Mouse (Mus musculus) kidney, adult 8-10 months (tissue): ENCODE data around the gene Atg101.

Source experiments
- DNase-seq, 2 experiments: peaks; one replicate each; pipeline ENCODE4 v3.0.0; 2022

Atg101 gene

GRCm38 (mm10) chr15:101283911-101284750 is at the start of gene Atg101:
Atg101 (plus strand) TSS chr15:101284272.
- DNase-seq, result peak; percentile 83 to 88

DNA sequence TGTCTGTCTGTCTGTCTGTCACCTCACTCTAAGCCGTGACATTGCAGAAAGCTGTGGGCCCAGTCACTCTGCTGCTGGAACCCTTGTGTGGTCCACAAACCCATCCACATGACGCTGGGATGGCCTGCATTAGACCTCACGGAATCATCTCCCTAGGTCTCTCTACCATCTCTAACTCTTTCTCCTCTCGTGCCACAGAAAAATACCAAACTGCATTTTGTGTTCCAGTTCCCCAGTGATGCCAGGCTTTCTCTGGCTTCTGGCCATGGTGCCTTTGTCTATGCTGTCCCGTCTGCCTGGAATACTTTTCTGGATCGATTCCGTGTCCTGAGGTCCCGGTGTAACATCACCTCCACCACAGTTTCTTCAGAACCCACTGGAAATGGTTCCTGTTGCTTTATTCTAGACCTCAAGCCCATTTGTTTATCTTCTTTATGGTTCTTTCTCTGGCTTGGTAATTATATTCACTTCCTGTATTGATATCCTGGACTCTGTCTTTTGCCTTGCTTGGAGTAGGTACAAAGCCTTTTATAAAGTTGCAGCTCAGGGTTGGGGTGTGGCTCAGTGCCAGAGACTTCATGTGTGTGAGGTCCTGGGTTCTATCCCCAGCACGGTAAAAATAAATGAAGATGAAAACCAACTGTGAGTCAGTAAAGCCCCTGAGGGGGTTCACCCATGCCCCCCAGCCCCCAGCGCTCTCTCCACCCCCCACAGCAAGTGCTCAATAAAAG is 49.3 kb upstream of the Atg101 start:
- DNase-seq, result no peak

- DNase-seq, result no peak
These were observed 48.8 kb upstream of the Atg101 start for GRCm38 (mm10) chr15:101235342-101235698.

- DNase-seq, result no peak
These were observed 48.2 kb upstream of the Atg101 start for GRCm38 (mm10) chr15:101235728-101236327.

DNA sequence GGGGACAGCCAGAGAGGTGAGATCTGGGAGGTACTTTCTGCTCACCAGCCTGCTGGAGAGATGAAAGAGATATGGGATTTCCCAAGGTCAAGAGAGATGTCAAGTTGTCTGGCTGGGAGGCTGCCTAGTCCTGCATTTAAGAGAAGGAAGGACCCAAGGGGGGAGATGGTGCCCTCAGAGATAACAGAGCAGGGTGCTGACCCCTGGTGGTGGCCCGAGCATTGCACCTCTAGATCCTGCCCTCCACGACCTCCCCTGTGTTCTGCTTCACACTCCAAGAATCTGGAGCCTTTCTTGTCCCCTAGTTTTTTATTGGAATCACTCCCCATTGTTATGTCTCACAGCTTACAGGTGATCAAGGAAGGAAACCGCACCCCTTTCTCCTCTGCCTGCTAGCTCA is 47.2 kb upstream of the Atg101 start:
- peak; percentile 53 to 80 for DNase-seq

GRCm38 (mm10) chr15:101238885-101239511 is 45.1 kb upstream of the Atg101 start:
- peak in 1 of 2 experiments; percentile 54 for DNase-seq

DNA sequence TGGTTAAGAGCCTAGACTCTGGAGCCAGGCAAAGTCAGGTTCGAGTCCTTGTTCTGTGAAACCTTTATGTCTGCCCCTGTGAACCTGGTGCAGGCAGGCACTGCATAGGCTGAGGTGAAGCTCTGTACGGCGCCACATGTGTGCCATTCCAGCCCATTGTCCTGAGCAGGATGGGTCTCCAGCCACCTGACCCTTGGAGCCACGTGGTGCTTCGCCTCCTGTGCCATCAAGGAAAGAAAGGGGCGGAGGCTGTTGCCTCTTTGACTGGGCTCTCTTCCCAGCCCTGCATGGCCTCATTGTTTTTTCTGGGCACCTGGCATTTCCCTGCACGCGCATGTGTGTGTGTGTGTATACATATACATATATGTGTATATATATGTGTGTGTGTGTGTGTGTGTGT is 44.3 kb upstream of the Atg101 start:
- DNase-seq, result no peak

DNA sequence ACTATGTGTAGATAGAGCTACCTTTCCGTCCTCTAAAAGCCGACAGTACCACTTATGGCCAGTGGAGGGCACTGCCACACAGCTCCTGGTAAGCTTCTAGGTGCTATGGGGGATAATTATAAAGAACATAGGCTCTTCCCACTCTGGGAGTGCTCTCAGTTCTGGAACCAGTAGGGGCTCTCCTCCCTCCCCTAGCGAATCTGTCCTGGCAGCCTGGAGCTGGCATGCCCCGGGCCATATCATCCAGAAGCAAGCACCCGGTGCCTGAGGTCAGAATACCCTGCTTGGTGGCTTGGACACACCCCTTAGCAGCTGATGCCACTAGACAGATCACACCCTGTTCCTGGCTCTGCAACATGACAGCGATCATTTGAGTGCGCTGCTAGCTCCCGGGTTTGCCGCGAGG is 43.3 kb upstream of the Atg101 start:
- DNase-seq, result peak; percentile 86 to 93

- no peak for DNase-seq
These were observed 42.8 kb upstream of the Atg101 start for GRCm38 (mm10) chr15:101241236-101241635.

GRCm38 (mm10) chr15:101241853-101242252 is 42.2 kb upstream of the Atg101 start:
- no peak for DNase-seq

DNA sequence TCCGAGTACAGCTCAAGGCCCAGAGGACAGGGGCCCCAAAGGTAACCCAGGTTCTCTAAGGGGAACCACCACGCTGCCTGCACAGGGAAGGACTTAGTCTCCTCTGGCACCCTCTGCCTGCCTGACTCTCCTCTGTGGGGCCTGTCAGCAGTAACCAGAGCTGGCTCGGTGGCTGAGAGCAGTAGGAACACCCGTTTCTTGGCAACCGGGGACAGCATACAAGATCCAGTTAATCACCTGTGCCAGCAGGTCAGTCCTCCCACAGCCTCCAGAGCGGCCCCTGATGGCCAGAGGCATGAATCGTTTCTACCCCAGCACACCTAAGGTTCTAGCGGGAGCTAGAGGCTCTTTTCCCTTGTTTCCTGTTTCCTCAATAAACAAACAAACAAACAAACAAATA is 41.4 kb upstream of the Atg101 start:
- DNase-seq, result peak; percentile 79 to 89

- DNase-seq, result no peak
These were observed 40.1 kb upstream of the Atg101 start for GRCm38 (mm10) chr15:101244012-101244411.

- DNase-seq, result peak; percentile 95 to 97
These were observed 37.6 kb upstream of the Atg101 start for GRCm38 (mm10) chr15:101246231-101247154.

DNA sequence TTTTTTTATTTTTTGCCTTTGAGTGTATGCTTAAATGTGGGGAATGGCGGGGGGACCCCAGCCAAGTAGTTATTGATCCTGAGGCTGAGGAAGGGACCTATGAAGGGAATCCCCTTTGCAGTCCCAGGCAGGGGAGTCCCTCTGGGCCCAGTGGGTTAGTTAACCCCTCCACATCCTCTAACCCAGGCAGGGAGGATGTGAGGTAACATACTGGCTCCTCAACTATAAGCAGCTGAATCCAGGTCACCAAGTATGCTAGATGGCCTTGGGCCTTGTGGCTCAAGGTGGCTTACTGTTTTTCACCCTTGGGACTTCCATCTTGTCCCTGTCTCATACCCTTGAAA is 36.9 kb upstream of the Atg101 start:
- no peak for DNase-seq

DNA sequence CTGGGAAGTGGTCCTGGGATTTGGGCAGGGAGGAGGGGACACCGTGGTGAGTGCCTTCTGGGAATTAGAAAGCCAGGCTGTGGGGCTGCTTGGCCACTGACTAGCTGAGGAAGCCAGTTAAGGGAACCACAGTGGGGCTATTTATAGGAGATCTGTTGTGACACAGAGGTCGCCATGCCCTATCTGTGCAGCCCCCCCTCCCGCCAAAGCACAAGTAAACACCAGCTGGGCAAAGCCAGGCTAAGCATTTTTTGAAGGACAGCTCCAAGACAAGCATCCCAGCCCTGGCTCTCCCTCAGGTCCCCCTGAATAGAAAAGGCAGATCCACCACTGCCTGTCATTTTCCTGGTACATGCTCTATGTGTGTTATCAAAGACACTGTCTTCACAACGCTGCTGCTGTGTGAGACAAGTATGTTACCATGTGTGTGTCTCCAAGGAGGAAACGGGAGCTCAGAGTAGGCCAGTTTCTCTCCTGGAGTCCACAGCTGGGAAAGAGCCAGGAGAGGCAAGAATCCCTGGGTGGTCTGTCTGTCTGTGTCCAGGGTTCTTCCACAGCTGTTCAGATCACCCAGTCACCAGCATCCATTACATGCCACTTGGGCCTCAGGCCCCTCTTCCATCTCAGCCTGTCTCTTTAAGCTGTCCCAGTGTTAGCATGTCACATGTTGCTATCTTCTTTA is 35.9 kb upstream of the Atg101 start:
- no peak for DNase-seq

- DNase-seq, result no peak
These were observed 33.8 kb upstream of the Atg101 start for GRCm38 (mm10) chr15:101250220-101250800.

- DNase-seq, result no peak
These were observed 32.1 kb upstream of the Atg101 start for GRCm38 (mm10) chr15:101251930-101252329.

DNA sequence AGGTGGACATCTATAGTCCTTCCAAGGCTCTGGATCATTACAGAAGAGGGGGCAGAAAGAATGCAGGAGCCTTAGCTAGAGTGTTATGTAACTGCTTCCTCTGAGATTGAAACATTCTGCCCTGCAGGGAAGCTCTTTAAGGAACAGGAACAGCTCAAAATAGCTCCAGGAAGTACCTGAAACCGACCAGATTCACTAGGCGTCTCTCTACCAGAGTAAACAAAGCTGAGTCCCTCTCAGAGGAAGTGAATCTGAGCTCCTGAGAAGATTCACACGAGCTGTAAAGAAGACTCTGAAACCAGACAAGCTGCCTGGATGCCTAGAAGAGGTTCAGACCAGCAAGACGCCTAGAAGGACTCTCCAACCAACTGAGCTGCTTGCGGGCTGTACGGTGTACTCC is 31.5 kb upstream of the Atg101 start:
- DNase-seq, result no peak

DNA sequence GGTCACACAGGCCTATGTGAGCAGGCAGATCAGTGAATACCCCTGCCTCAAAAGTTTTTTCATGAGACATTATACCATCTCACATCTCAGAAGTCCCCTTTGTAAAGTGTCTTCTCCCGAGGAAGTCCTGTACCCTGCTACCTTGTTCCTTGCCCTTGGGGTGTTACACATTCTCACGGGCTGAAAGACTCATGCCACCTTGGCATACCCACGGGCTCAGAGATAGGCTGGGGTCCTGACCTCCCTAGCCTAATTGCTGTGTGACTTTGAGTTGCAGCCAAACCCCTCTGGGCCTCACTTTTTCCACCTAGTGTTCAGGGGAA is 30.5 kb upstream of the Atg101 start:
- DNase-seq, result no peak

DNA sequence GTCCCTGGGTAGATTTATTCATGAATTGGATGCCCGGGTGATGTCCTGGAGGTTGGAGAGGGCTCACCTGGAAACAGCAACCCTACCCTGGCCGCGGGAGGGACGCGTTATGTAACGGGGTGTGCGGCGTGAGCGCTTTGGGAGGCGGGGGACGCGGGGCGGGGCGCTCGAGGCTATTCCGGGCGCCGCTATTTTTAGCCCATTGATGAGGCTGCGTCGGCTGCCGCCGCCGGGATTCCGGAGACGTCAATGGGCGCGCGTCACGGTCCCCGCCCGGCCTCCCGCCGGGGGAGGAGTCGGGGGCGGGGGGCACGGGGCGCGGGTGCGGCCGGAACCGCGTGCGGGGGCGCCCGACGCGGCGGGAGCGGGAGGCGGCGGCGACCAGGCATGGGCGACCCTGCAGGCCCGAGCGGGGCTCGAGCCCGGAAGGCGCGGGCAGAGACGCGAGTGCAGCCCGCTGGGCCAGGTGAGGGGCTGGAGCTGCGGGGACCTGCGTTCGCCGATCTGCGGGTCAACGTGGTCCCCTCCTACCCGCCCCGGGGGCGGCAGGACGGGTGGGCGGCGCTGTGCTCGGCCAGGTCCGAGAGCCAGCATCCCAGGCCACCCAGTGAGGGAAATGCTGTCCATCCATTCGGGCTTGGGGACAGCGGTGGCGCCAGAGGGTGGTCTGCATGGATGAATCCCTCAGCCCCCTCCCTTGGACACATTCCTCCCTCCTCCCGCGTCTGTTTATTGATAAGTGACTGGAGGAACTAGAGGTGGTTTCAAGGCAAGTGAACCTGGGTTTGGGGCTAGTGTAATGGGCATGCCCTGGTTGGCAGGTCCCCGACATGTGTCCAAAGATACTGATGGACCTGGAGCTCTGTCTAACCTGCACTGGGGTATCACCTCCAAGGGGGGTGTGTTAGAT is 29.9 kb upstream of the Atg101 start, which contains the start of gene Nr4a1:
Gene Nr4a1 (plus strand): TSS at position 384 of the 910 bp plus-strand sequence.
- DNase-seq, result peak; percentile 79 to 81
